Mouse (Mus musculus): Measurements from ENCODE around the gene Letmd1. TPM values are rescaled to one million over a fixed set of nuclear protein-coding genes. Genes with fewer than 3 reads are reported as not detected.
"Not testable (repeated sequence)": the region's sequence is repeated elsewhere in the genome, so short reads cannot be mapped to it uniquely, and the experiment has no call there.

The Letmd1 gene
- 29.8 and 30.4 TPM in 2 replicates for polyA plus RNA-seq (2014; fragmentation: Nextera tagmentation; extraction: Ambion mirVana)

GRCm38 (mm10) chr15:100468295-100469188 lies at the start of gene Letmd1:
TSS of gene Letmd1 (plus strand) at chr15:100469023.
- no peaks in the 10 kb centered on the region for H3K9me3 ChIP-seq (ENCODE audit: control insufficient read depth, low read depth, low read length)
- peak within 1 kb of the TSS; percentile 77 for H3K4me3 ChIP-seq (ENCODE audit: low read depth, low read length)
- 2% methylated on average over 82 of the region's 84 CpGs for WGBS
- peak within 1 kb of the TSS; percentile 60 for H3K9ac ChIP-seq (replicated peaks; ENCODE audit: low read depth, low read length)
- no peaks in the 10 kb centered on the region for H3K27me3 ChIP-seq (ENCODE audit: control insufficient read depth, insufficient read depth, low read length)
- peaks cover 15% of the 10 kb centered on the region for H3K4me1 ChIP-seq (ENCODE audit: control insufficient read depth, insufficient read depth, low read length)
- peak within 1 kb of the TSS; percentile 39; the same call in 1 of the 2 replicates for H3K27ac ChIP-seq (ENCODE audit: low read length)
- peak; percentile 91 for ATAC-seq (ENCODE audit: insufficient number of reproducible peaks, insufficient read depth, low FRiP score, low read depth)
- peak within 1 kb of the TSS; percentile 77 for H3K4me2 ChIP-seq (replicated peaks; ENCODE audit: low read depth, low read length)
- peaks cover 4% of the 10 kb centered on the region; the same call in 1 of the 2 replicates for H3K36me3 ChIP-seq (ENCODE audit: control insufficient read depth, insufficient read depth, low read length)

DNA sequence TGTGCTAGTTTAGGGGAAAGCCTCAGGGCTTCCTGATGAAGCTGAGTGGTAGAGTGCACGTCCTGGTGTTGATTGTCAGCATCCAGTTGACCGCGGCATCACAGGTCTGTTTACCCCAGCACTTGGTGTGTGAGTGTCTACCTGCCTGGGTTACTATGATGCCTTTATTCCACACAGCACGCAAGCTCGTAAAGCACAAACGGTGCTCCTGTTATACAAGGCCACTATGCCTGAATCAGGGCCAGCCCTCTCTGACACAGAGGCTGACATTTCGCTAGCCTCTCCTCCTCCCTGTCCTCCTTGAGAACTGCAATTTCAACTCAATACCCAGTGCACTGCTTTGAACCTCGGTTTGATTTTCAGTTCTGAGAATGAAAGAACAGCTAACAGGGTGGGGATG lies 49.5 kb upstream of the Letmd1 start:
- no peak overlapping the region for H3K27ac ChIP-seq (ENCODE audit: low read length)
- H3K4me3 ChIP-seq (ENCODE audit: low read depth, low read length), result no peak overlapping the region
- peaks cover 15% of the 10 kb centered on the region; the same call in 1 of the 2 replicates for H3K4me1 ChIP-seq (ENCODE audit: control insufficient read depth, insufficient read depth, low read length)
- H3K9me3 ChIP-seq (ENCODE audit: control insufficient read depth, low read depth, low read length), result no peaks in the 10 kb centered on the region
- 0 out of 2 replicates have a peak, but pooled peaks cover under 1% of the 10 kb centered on the region for H3K27me3 ChIP-seq (ENCODE audit: control insufficient read depth, insufficient read depth, low read length)
- 73% methylated on average over 8 of the region's 8 CpGs for WGBS
- no peak overlapping the region for H3K9ac ChIP-seq (replicated peaks; ENCODE audit: low read depth, low read length)
- H3K4me2 ChIP-seq (replicated peaks; ENCODE audit: low read depth, low read length), result no peak overlapping the region
- H3K36me3 ChIP-seq (ENCODE audit: control insufficient read depth, insufficient read depth, low read length), result no peaks in the 10 kb centered on the region
- ATAC-seq (ENCODE audit: insufficient number of reproducible peaks, insufficient read depth, low FRiP score, low read depth), result no peak

DNA sequence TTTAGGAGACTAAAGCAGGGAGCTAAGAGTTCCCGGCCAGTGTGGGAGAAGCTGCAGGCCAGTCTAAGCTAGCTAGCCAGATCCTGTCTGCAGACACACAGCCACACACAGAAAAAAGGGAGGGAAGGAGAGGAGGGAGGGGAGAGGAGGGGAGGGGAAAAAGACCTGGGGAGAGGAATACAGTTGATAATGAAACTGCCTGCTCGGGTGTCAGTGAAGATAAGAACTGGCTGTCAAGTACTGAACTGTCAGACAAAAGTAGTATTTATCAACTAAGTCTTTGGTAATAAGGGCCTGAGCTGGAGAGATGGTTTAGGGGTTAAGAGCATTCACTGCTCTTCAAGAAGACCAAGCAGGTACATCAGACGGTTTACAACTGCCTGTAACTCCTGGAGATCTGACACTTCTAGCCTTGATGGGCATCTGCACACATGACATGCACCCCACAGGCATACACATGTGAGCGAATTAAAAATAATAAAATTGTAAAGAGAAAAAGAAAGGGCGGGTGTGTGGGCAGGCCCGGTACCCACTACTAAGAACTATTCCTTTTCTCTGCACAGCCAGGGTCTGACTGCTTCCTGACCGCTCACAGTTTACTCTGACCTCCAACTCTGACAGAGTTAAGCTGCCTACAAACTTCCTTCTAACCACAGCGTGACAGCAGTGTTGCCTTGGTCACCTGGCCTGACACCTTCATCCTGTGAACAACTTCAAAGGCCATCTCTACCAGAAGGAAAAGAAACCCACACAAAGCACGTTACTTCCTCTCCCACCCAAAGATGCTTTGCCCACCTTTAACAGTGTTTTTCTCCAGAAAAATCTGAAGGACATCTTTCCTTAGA lies 48.7 kb upstream of the Letmd1 start:
- no peaks in the 10 kb centered on the region for H3K36me3 ChIP-seq (ENCODE audit: control insufficient read depth, insufficient read depth, low read length)
- peaks cover 15% of the 10 kb centered on the region; the same call in 1 of the 2 replicates for H3K4me1 ChIP-seq (ENCODE audit: control insufficient read depth, insufficient read depth, low read length)
- no peaks in the 10 kb centered on the region for H3K9me3 ChIP-seq (ENCODE audit: control insufficient read depth, low read depth, low read length)
- H3K9ac ChIP-seq (replicated peaks; ENCODE audit: low read depth, low read length), result no peak overlapping the region
- H3K4me2 ChIP-seq (replicated peaks; ENCODE audit: low read depth, low read length), result no peak overlapping the region
- no peak for ATAC-seq (ENCODE audit: insufficient number of reproducible peaks, insufficient read depth, low FRiP score, low read depth)
- WGBS, result 52% methylated on average over 9 of the region's 9 CpGs
- H3K27me3 ChIP-seq (ENCODE audit: control insufficient read depth, insufficient read depth, low read length), result peaks cover 5% of the 10 kb centered on the region; the same call in 1 of the 2 replicates
- no peak overlapping the region for H3K4me3 ChIP-seq (ENCODE audit: low read depth, low read length)
- H3K27ac ChIP-seq (ENCODE audit: low read length), result no peak overlapping the region

- ATAC-seq (ENCODE audit: insufficient number of reproducible peaks, insufficient read depth, low FRiP score, low read depth), result no peak
- 21% methylated on average over 8 of the region's 8 CpGs for WGBS
- Histone ChIP-seq H3K4me3 (ENCODE audit: low read depth, low read length) (no peak overlapping the region), H3K27me3 (ENCODE audit: control insufficient read depth, insufficient read depth, low read length) (peaks cover 7% of the 10 kb centered on the region; the same call in 1 of the 2 replicates), H3K4me2 (replicated peaks; ENCODE audit: low read depth, low read length) (peak overlapping the region; percentile 96), H3K9ac (replicated peaks; ENCODE audit: low read depth, low read length) (no peak overlapping the region), H3K9me3 (ENCODE audit: control insufficient read depth, low read depth, low read length) (no peaks in the 10 kb centered on the region), H3K4me1 (ENCODE audit: control insufficient read depth, insufficient read depth, low read length) (peaks cover 15% of the 10 kb centered on the region; the same call in 1 of the 2 replicates), H3K36me3 (ENCODE audit: control insufficient read depth, insufficient read depth, low read length) (no peaks in the 10 kb centered on the region), H3K27ac (ENCODE audit: low read length) (no peak overlapping the region)
Observed at GRCm38 (mm10) chr15:100421059-100421757, 47.6 kb upstream of the Letmd1 start.

DNA sequence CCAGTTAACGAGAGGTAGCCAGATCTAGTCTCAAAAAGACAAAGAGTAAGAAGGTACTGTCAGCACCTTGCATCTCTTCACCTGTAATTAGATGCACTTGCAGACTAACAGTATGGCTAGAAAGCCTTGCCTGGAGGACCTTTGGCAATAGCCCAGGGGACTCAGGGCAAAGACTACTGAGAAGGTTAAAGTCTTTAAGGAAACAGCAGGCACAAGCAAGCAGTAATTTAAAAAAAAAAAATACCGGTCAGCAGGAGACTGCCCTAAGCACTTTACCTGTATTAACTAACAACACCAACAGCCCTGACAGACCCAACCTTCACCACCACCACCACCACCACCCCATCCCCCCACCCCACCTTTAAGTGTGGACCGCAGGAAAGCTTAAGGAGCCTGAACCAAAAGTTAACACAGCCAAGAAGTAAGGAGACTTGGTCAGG lies 47.0 kb upstream of the Letmd1 start, which contains the start of gene Gm5475:
TSS of gene Gm5475 (plus strand) at position 390 of the 440 bp plus-strand sequence.
- Histone ChIP-seq H3K4me1 (ENCODE audit: control insufficient read depth, insufficient read depth, low read length) (peaks cover 15% of the 10 kb centered on the region; the same call in 1 of the 2 replicates), H3K4me2 (replicated peaks; ENCODE audit: low read depth, low read length) (peak within 1 kb of the TSS; percentile 96), H3K9ac (replicated peaks; ENCODE audit: low read depth, low read length) (peak within 1 kb of the TSS; percentile 66), H3K4me3 (ENCODE audit: low read depth, low read length) (peak within 1 kb of the TSS; percentile 63)
- not testable (repeated sequence) for H3K27me3 ChIP-seq (ENCODE audit: control insufficient read depth, insufficient read depth, low read length); ATAC-seq (ENCODE audit: insufficient number of reproducible peaks, insufficient read depth, low FRiP score, low read depth); H3K9me3 ChIP-seq (ENCODE audit: control insufficient read depth, low read depth, low read length); H3K27ac ChIP-seq (ENCODE audit: low read length); H3K36me3 ChIP-seq (ENCODE audit: control insufficient read depth, insufficient read depth, low read length)
- 36% methylated on average over 3 of the region's 3 CpGs for WGBS

DNA sequence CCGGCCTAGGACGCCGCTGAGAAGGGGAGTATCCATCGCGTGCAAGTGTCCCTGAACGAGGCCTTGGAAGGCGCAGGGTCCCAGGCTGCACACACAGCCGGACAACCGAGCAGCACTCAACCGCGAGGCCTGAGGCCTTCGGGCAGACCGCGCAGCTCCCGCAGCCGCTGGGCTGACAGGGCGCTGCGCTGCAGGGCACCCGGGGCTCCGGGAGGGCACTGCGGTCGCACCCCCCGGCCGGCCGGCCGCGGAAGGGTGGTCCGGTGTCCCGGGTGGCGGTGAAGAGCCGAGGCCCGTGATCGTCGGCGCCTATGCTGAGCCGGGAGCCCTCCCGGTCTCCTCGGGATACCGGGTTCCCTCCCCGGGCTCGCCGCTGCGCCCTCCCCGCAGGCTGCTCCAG lies 46.3 kb upstream of the Letmd1 start:
- Histone ChIP-seq H3K4me2 (replicated peaks; ENCODE audit: low read depth, low read length) (peak overlapping the region; percentile 96), H3K36me3 (ENCODE audit: control insufficient read depth, insufficient read depth, low read length) (no peaks in the 10 kb centered on the region), H3K4me3 (ENCODE audit: low read depth, low read length) (peak overlapping the region; percentile 63), H3K4me1 (ENCODE audit: control insufficient read depth, insufficient read depth, low read length) (peaks cover 15% of the 10 kb centered on the region; the same call in 1 of the 2 replicates), H3K9me3 (ENCODE audit: control insufficient read depth, low read depth, low read length) (no peaks in the 10 kb centered on the region), H3K27me3 (ENCODE audit: control insufficient read depth, insufficient read depth, low read length) (peaks cover 7% of the 10 kb centered on the region; the same call in 1 of the 2 replicates), H3K9ac (replicated peaks; ENCODE audit: low read depth, low read length) (peak overlapping the region; percentile 66), H3K27ac (ENCODE audit: low read length) (no peak overlapping the region)
- ATAC-seq (ENCODE audit: insufficient number of reproducible peaks, insufficient read depth, low FRiP score, low read depth), result peak; percentile 16; the same call in 1 of the 2 replicates
- WGBS, result under 1% methylated on average over 41 of the region's 44 CpGs

DNA sequence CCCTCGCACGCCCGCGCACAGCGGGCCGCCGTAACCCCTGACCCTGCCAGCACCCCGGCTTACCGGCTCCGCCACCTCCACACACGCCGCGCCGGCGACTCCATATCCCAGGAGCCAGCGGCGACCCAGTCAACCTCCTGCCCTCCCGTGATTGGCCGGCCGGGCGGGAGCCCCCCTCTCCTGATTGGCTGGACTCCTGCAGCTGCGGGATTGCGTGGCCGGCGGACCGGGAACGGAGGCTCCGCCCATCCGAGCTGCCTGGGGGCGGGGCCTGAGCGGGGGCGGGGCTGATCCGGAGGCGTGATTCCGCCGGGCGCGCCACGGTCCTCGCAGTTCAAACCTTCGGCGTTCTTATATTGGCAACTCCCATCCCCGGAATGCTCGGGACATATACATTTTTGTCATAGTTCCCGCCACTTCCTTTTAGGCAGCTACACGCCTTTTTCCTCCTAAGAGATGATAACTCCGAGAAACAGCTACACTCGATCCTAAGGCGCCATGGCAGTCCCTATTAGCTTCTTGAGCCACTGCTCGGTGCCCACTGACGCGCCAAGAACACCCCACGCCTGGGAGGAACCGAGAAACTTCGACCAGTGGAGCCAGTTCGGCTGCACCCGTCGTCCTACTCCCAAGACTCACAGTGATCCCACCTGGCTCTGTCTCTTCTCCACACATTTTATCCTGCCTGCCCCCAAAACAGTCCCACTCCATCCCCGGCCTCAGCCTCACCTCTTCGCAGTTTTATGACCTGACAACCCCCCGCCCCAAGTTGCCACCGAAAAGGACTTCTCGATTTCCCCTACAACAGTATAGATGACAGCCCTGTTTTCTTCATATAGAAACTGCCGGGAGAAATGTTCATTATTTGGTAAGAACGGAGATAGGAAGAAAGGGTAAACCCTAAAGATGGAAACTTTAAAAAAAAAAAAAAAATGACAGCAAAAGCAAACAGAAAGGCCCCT lies 45.6 kb upstream of the Letmd1 start:
- peak overlapping the region; percentile 63 for H3K4me3 ChIP-seq (ENCODE audit: low read depth, low read length)
- no peaks in the 10 kb centered on the region for H3K36me3 ChIP-seq (ENCODE audit: control insufficient read depth, insufficient read depth, low read length)
- peak overlapping the region; percentile 96 for H3K4me2 ChIP-seq (replicated peaks; ENCODE audit: low read depth, low read length)
- H3K9ac ChIP-seq (replicated peaks; ENCODE audit: low read depth, low read length), result peak overlapping the region; percentile 66
- H3K9me3 ChIP-seq (ENCODE audit: control insufficient read depth, low read depth, low read length), result no peaks in the 10 kb centered on the region
- H3K4me1 ChIP-seq (ENCODE audit: control insufficient read depth, insufficient read depth, low read length), result peaks cover 15% of the 10 kb centered on the region; the same call in 1 of the 2 replicates
- under 1% methylated on average over 64 of the region's 65 CpGs for WGBS
- no peak overlapping the region for H3K27ac ChIP-seq (ENCODE audit: low read length)
- peak; percentile 98 for ATAC-seq (ENCODE audit: insufficient number of reproducible peaks, insufficient read depth, low FRiP score, low read depth)
- peaks cover 7% of the 10 kb centered on the region; the same call in 1 of the 2 replicates for H3K27me3 ChIP-seq (ENCODE audit: control insufficient read depth, insufficient read depth, low read length)
